Mouse (Mus musculus): Measurements from ENCODE around the gene 2410004P03Rik. TPM values are rescaled to one million over a fixed set of nuclear protein-coding genes. Genes with fewer than 3 reads are reported as not detected.

The 2410004P03Rik gene
- polyA plus RNA-seq, 1 experiment from 2014 or later: not detected

GRCm38 (mm10) chr12:16985778-16986177 lies 25.7 kb downstream of the 2410004P03Rik start:
- no peaks in the 10 kb centered on the region for H3K9me3 ChIP-seq (replicated peaks; ENCODE audit: control insufficient read depth, low read length)
- H3K4me3 ChIP-seq (ENCODE audit: low read depth, low read length): no peak overlapping the region
- no peaks in the 10 kb centered on the region for H3K27me3 ChIP-seq (ENCODE audit: control insufficient read depth, insufficient read depth, low read depth, low read length)
- 69% methylated on average over 1 of the region's 1 CpGs for WGBS (ENCODE audit: insufficient replicate concordance)
- H3K4me2 ChIP-seq (ENCODE audit: low read depth, low read length): no peak overlapping the region
- no peak for ATAC-seq (ENCODE audit: low read depth)
- H3K4me1 ChIP-seq (ENCODE audit: control insufficient read depth, low read depth, low read length): no peaks in the 10 kb centered on the region
- peaks cover 12% of the 10 kb centered on the region for H3K36me3 ChIP-seq (ENCODE audit: control insufficient read depth, insufficient read depth)
- H3K9ac ChIP-seq (ENCODE audit: low read depth, low read length): no peak overlapping the region
- H3K27ac ChIP-seq (ENCODE audit: low read length): no peak overlapping the region

DNA sequence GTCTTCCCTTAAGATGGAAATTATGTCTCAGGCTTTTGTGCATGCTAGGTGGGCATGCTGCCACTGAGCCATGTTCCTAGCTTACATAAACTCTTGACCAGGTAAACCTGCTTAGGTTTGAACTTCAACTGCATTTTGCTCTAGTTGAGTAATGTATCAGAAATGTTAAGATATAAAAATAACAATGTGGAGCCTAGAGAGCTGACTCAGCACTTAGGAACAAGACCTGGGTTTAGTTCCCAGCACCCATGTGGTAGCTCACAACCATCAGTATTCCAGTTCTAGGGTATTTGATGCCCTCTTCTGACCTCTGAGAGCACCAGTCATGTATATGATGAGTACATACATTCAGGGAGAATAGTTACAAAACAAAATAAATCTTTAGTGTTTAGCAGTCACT lies 34.4 kb downstream of the 2410004P03Rik start:
- Histone ChIP-seq H3K27ac (ENCODE audit: low read length) (no peak overlapping the region), H3K4me3 (ENCODE audit: low read depth, low read length) (no peak overlapping the region), H3K36me3 (ENCODE audit: control insufficient read depth, insufficient read depth) (peaks cover 43% of the 10 kb centered on the region), H3K4me1 (ENCODE audit: control insufficient read depth, low read depth, low read length) (no peaks in the 10 kb centered on the region), H3K9me3 (replicated peaks; ENCODE audit: control insufficient read depth, low read length) (no peaks in the 10 kb centered on the region), H3K4me2 (ENCODE audit: low read depth, low read length) (no peak overlapping the region), H3K9ac (ENCODE audit: low read depth, low read length) (no peak overlapping the region), H3K27me3 (ENCODE audit: control insufficient read depth, insufficient read depth, low read depth, low read length) (no peaks in the 10 kb centered on the region)
- no peak for ATAC-seq (ENCODE audit: low read depth)

- Histone ChIP-seq H3K9me3 (replicated peaks; ENCODE audit: control insufficient read depth, low read length) (no peaks in the 10 kb centered on the region), H3K4me3 (ENCODE audit: low read depth, low read length) (no peak overlapping the region), H3K4me2 (ENCODE audit: low read depth, low read length) (no peak overlapping the region), H3K9ac (ENCODE audit: low read depth, low read length) (no peak overlapping the region), H3K4me1 (ENCODE audit: control insufficient read depth, low read depth, low read length) (no peaks in the 10 kb centered on the region), H3K27ac (ENCODE audit: low read length) (no peak overlapping the region), H3K27me3 (ENCODE audit: control insufficient read depth, insufficient read depth, low read depth, low read length) (no peaks in the 10 kb centered on the region), H3K36me3 (ENCODE audit: control insufficient read depth, insufficient read depth) (peaks cover 18% of the 10 kb centered on the region)
- WGBS (ENCODE audit: insufficient replicate concordance): 80% methylated on average over 2 of the region's 2 CpGs
- no peak for ATAC-seq (ENCODE audit: low read depth)
These were observed 44.7 kb downstream of the 2410004P03Rik start for GRCm38 (mm10) chr12:16966811-16967210.

DNA sequence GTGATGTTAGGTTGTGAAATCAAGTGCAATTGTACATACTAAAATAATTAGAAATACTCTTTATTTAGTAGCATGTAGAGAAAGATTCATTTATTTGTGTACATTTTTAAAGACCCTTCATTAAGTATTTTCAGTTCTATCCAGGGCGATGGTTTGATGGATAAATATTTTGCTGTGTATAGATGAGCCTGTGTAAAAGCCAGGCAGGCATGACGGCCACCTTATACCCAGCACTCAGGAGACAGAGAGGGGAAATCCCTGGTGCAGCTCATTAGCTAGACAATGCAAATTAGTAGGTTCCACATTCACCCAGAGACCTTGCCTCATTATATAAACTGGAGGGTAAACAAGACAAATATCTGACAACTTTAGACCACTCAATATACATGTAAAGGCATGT lies 48.2 kb downstream of the 2410004P03Rik start:
- Histone ChIP-seq H3K4me1 (ENCODE audit: control insufficient read depth, low read depth, low read length) (no peaks in the 10 kb centered on the region), H3K4me2 (ENCODE audit: low read depth, low read length) (no peak overlapping the region), H3K36me3 (ENCODE audit: control insufficient read depth, insufficient read depth) (peaks cover 27% of the 10 kb centered on the region), H3K9ac (ENCODE audit: low read depth, low read length) (no peak overlapping the region), H3K4me3 (ENCODE audit: low read depth, low read length) (no peak overlapping the region), H3K27me3 (ENCODE audit: control insufficient read depth, insufficient read depth, low read depth, low read length) (no peaks in the 10 kb centered on the region), H3K27ac (ENCODE audit: low read length) (no peak overlapping the region), H3K9me3 (replicated peaks; ENCODE audit: control insufficient read depth, low read length) (no peaks in the 10 kb centered on the region)
- 64% methylated on average over 2 of the region's 2 CpGs for WGBS (ENCODE audit: insufficient replicate concordance)
- ATAC-seq (ENCODE audit: low read depth): no peak

DNA sequence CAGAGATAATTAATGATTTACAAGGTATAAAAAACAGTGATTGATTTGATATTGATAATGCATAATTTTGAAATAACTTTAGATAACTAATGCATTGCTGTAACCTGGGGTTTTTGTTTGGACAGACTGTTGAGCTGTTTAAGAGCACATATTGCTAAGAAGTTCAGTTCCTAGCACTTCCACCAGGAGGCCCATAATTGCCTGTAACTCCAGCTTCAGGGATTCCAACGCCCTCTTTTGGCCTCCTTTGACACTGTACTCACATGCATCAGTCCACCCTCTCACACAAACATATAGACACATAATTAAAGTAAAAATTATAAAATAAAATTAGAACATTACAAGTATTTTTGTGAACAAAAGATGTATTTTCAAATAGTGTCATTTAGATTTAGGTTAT lies 52.7 kb downstream of the 2410004P03Rik start:
- Histone ChIP-seq H3K27me3 (ENCODE audit: control insufficient read depth, insufficient read depth, low read depth, low read length) (no peaks in the 10 kb centered on the region), H3K4me1 (ENCODE audit: control insufficient read depth, low read depth, low read length) (no peaks in the 10 kb centered on the region), H3K4me2 (ENCODE audit: low read depth, low read length) (no peak overlapping the region), H3K36me3 (ENCODE audit: control insufficient read depth, insufficient read depth) (peaks cover 27% of the 10 kb centered on the region), H3K9me3 (replicated peaks; ENCODE audit: control insufficient read depth, low read length) (no peaks in the 10 kb centered on the region), H3K4me3 (ENCODE audit: low read depth, low read length) (no peak overlapping the region), H3K9ac (ENCODE audit: low read depth, low read length) (no peak overlapping the region), H3K27ac (ENCODE audit: low read length) (no peak overlapping the region)
- WGBS (ENCODE audit: insufficient replicate concordance): 69% methylated on average over 1 of the region's 1 CpGs
- ATAC-seq (ENCODE audit: low read depth): no peak

Other genes starting within 250 kb of the 2410004P03Rik start
- gene Greb1, start 210.8 kb downstream of the 2410004P03Rik start, polyA plus RNA-seq (2015; fragmentation: Nextera tagmentation; extraction: Ambion mirVana): 0.56 and 0.92 TPM in 2 replicates
- gene E2f6, start 200.8 kb downstream of the 2410004P03Rik start, polyA plus RNA-seq (2015; fragmentation: Nextera tagmentation; extraction: Ambion mirVana): 12.3 and 13.8 TPM in 2 replicates
- 4.3 TPM in 2 replicates for gene Rock2, start 116.8 kb downstream of the 2410004P03Rik start, polyA plus RNA-seq (2015; fragmentation: Nextera tagmentation; extraction: Ambion mirVana)
- 4.3 and 5.9 TPM in 2 replicates for gene Pqlc3, start 11.3 kb downstream of the 2410004P03Rik start, polyA plus RNA-seq (2015; fragmentation: Nextera tagmentation; extraction: Ambion mirVana)
- gene Kcnf1, start 165.2 kb upstream of the 2410004P03Rik start, polyA plus RNA-seq (2015; fragmentation: Nextera tagmentation; extraction: Ambion mirVana): 0.11 and 0.24 TPM in 2 replicates

All from liver, embryonic 16.5 days (tissue).